ENCODE assay signal across 8 mouse cellular contexts in genomic region chr3:52044651-52045050, GRCm38 (mm10).
DNase-seq lines count a peak whose midpoint lies in the region; ATAC-seq and TF ChIP-seq lines count a peak whose summit lies in the region.

No protein-coding gene starts in this region.

- H3K4me2 ChIP-seq in intestine, embryonic 15.5 days (replicated peaks) = peak overlapping the region; percentile 70
- peak overlapping the region; percentile 62 for H3K4me2 ChIP-seq in neural tube, embryonic 13.5 days

- no peaks in the 10 kb centered on the region for H3K27me3 ChIP-seq in ES-Bruce4 (ENCODE audit: control insufficient read depth, insufficient read depth, low read length, poor library complexity, severe bottlenecking)
- no peaks in the 10 kb centered on the region for H3K27me3 ChIP-seq in intestine, embryonic 15.5 days (replicated peaks)
- no peaks in the 10 kb centered on the region for H3K27me3 ChIP-seq in neural tube, embryonic 13.5 days

- no peak overlapping the region for H3K27ac ChIP-seq in ES-Bruce4 (ENCODE audit: insufficient read depth, low read length)
- 0 out of 2 replicates have a peak overlapping the region, but pooled peaks have one; percentile 2 for H3K27ac ChIP-seq in embryonic fibroblast, embryonic 13.5 days (ENCODE audit: insufficient read depth, low read length)
- peak overlapping the region; percentile 94 for H3K27ac ChIP-seq in intestine, embryonic 15.5 days
- H3K27ac ChIP-seq in neural tube, embryonic 13.5 days (replicated peaks) = peak overlapping the region; percentile 93

- no peak for ATAC-seq in intestine, embryonic 15.5 days
- ATAC-seq in neural tube, embryonic 13.5 days (ENCODE audit: low read depth) = peak; percentile 17; the same call in 1 of the 2 replicates

- TF ChIP-seq CTCF in ES-Bruce4 (IDR thresholded peaks at IDR 0.05; ENCODE audit: low read depth, low read length) = no peak
- TF ChIP-seq CTCF in embryonic fibroblast, embryonic 13.5 days (IDR thresholded peaks at IDR 0.05; ENCODE audit: borderline replicate concordance, insufficient read depth, low read length) = no peak

- peaks cover 2% of the 10 kb centered on the region for H3K4me1 ChIP-seq in ES-Bruce4 (ENCODE audit: control insufficient read depth, insufficient read depth, low read length)
- H3K4me1 ChIP-seq in embryonic fibroblast, embryonic 13.5 days (ENCODE audit: control insufficient read depth, insufficient read depth, low read length) = peaks cover 7% of the 10 kb centered on the region
- peaks cover 42% of the 10 kb centered on the region for H3K4me1 ChIP-seq in intestine, embryonic 15.5 days (replicated peaks)
- peaks cover 56% of the 10 kb centered on the region for H3K4me1 ChIP-seq in neural tube, embryonic 13.5 days (replicated peaks)

- TF ChIP-seq POLR2A in ES-Bruce4 (IDR thresholded peaks at IDR 0.05; ENCODE audit: insufficient read depth, low read length) = no peak
- TF ChIP-seq POLR2A in embryonic fibroblast, embryonic 13.5 days (IDR thresholded peaks at IDR 0.05; ENCODE audit: low read depth, low read length) = no peak

- DNase-seq in adrenal gland, adult 8-10 months = peak; percentile 40
- DNase-seq in spleen, postnatal 14 days (ENCODE audit: low spot score in 2 of 2) = no peak
- DNase-seq in ovary, postnatal 14 days (ENCODE audit: low spot score) = no peak
- no peak for DNase-seq in right cerebral cortex, postnatal 14 days

- H3K4me3 ChIP-seq in ES-Bruce4 (ENCODE audit: low read depth, low read length) = 0 out of 2 replicates have a peak overlapping the region, but pooled peaks have one; percentile 3
- no peak overlapping the region for H3K4me3 ChIP-seq in embryonic fibroblast, embryonic 13.5 days (ENCODE audit: insufficient read depth, low read length)
- H3K4me3 ChIP-seq in intestine, embryonic 15.5 days (replicated peaks) = peak overlapping the region; percentile 15; the same call in 1 of the 2 replicates
- H3K4me3 ChIP-seq in neural tube, embryonic 13.5 days = peak overlapping the region; percentile 16

- no peak overlapping the region for H3K9ac ChIP-seq in ES-Bruce4 (ENCODE audit: low read depth, poor library complexity, severe bottlenecking)
- peak overlapping the region; percentile 46 for H3K9ac ChIP-seq in intestine, embryonic 15.5 days
- H3K9ac ChIP-seq in neural tube, embryonic 13.5 days = peak overlapping the region; percentile 66

- WGBS in intestine, embryonic 15.5 days = 15% methylated on average over 14 of the region's 14 CpGs
- WGBS in neural tube, embryonic 13.5 days = 4% methylated on average over 14 of the region's 14 CpGs

- no peak for TF ChIP-seq EP300 in ES-Bruce4 (IDR thresholded peaks at IDR 0.05; ENCODE audit: insufficient read depth, low read depth, low read length)

- H3K9me3 ChIP-seq in ES-Bruce4 (replicated peaks; ENCODE audit: control insufficient read depth, insufficient read depth, low read length, poor library complexity, severe bottlenecking) = no peaks in the 10 kb centered on the region
- H3K9me3 ChIP-seq in intestine, embryonic 15.5 days = no peaks in the 10 kb centered on the region
- H3K9me3 ChIP-seq in neural tube, embryonic 13.5 days = no peaks in the 10 kb centered on the region

- no peaks in the 10 kb centered on the region for H3K36me3 ChIP-seq in ES-Bruce4 (ENCODE audit: control insufficient read depth, insufficient read depth, low read length, poor library complexity, severe bottlenecking)
- no peaks in the 10 kb centered on the region for H3K36me3 ChIP-seq in intestine, embryonic 15.5 days
- H3K36me3 ChIP-seq in neural tube, embryonic 13.5 days = no peaks in the 10 kb centered on the region
